Mouse (Mus musculus): Measurements from ENCODE around the gene Anxa9. TPM values are rescaled to one million over a fixed set of nuclear protein-coding genes. Genes with fewer than 3 reads are reported as not detected.

Anxa9 gene
- polyA plus RNA-seq, 1 experiment from 2014 or later: 0.24 TPM

DNA sequence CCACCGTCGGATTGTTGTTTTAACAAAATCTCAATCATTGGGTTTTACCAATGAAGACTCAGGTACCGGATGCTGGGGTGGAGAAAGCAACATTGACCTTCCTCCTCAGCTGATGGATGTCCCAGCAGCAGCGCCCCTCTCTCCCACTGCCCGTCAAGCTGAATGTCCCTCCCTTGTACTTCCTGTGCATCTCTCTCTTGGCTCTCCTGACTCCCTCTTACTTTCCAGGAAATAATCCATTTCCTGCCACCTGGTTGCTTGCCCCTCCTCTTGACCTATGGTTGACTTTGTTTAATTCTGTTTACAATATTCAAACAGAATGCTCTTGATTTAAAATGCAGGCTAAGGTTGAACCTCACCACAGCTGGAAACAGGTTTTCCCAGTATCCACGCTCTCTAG lies 16.8 kb downstream of the Anxa9 start:
- ATAC-seq (ENCODE audit: low FRiP score) (no peak), DNase-seq (ENCODE audit: low spot score) (no peak)
- 79% methylated on average over 6 of the region's 6 CpGs for WGBS
- Histone ChIP-seq H3K27ac (no peak overlapping the region), H3K36me3 (replicated peaks; ENCODE audit: control insufficient read depth, insufficient read depth) (peaks cover 54% of the 10 kb centered on the region), H3K4me2 (replicated peaks) (no peak overlapping the region), H3K4me1 (replicated peaks; ENCODE audit: control insufficient read depth, insufficient read depth, low read length) (peaks cover 2% of the 10 kb centered on the region; the same call in 1 of the 2 replicates), H3K27me3 (ENCODE audit: control insufficient read depth, insufficient read depth, low read length) (no peaks in the 10 kb centered on the region), H3K9me3 (ENCODE audit: control insufficient read depth, low read length) (no peaks in the 10 kb centered on the region), H3K4me3 (replicated peaks; ENCODE audit: low read length) (no peak overlapping the region), H3K9ac (no peak overlapping the region)

DNA sequence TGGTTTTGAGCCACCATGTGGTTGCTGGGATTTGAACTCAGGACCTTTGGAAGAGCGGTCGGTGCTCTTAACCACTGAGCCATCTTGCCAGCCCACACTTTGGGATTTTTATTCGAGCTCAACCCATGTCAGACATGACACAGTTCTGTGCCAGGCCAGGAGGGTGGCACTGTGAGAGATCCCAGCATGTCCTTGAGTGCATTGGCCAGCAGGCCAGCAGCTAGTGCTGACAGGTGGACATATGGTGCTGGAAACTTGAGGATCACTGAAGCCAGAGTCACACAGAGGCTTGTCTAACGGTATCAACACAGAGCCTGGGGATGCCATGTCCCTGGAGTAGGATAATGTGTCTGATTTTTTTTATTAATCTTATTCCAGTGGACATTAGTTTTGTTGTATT lies 17.6 kb downstream of the Anxa9 start:
- H3K27ac ChIP-seq: no peak overlapping the region
- no peak overlapping the region for H3K9ac ChIP-seq
- H3K4me1 ChIP-seq (replicated peaks; ENCODE audit: control insufficient read depth, insufficient read depth, low read length): peaks cover 9% of the 10 kb centered on the region
- no peak overlapping the region for H3K4me2 ChIP-seq (replicated peaks)
- H3K9me3 ChIP-seq (ENCODE audit: control insufficient read depth, low read length): no peaks in the 10 kb centered on the region
- H3K36me3 ChIP-seq (replicated peaks; ENCODE audit: control insufficient read depth, insufficient read depth): peaks cover 47% of the 10 kb centered on the region
- 89% methylated on average over 4 of the region's 4 CpGs for WGBS
- ATAC-seq (ENCODE audit: low FRiP score) (no peak), DNase-seq (ENCODE audit: low spot score) (no peak)
- no peaks in the 10 kb centered on the region for H3K27me3 ChIP-seq (ENCODE audit: control insufficient read depth, insufficient read depth, low read length)
- no peak overlapping the region for H3K4me3 ChIP-seq (replicated peaks; ENCODE audit: low read length)

DNA sequence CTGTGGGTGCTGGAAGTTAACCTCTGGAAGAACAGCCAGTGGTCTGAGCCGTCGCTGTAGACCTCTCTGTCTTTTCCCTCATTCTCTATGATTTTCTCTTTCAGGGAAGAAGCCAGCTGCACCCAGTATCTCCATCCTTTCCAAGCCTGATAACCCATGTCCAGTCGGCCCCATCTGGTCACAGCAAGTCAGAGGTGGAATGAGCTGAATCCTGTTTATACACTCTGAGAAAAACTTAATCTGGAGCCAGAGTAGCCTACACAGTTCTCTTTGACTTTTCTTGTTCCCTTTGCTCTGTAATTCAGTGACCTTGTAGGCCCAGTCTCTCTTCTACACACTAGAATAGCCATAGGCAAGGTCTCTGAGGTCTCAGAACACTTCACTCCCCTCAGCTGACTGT lies 19.4 kb downstream of the Anxa9 start:
- 91% methylated on average over 3 of the region's 3 CpGs for WGBS
- no peak overlapping the region for H3K27ac ChIP-seq
- no peak for DNase-seq (ENCODE audit: low spot score)
- no peak for ATAC-seq (ENCODE audit: low FRiP score)
- no peak overlapping the region for H3K4me2 ChIP-seq (replicated peaks)
- H3K36me3 ChIP-seq (replicated peaks; ENCODE audit: control insufficient read depth, insufficient read depth): peaks cover 28% of the 10 kb centered on the region
- H3K4me1 ChIP-seq (replicated peaks; ENCODE audit: control insufficient read depth, insufficient read depth, low read length): peaks cover 18% of the 10 kb centered on the region
- H3K9ac ChIP-seq: no peak overlapping the region
- no peaks in the 10 kb centered on the region for H3K9me3 ChIP-seq (ENCODE audit: control insufficient read depth, low read length)
- H3K27me3 ChIP-seq (ENCODE audit: control insufficient read depth, insufficient read depth, low read length): no peaks in the 10 kb centered on the region
- no peak overlapping the region for H3K4me3 ChIP-seq (replicated peaks; ENCODE audit: low read length)

GRCm38 (mm10) chr3:95286510-95286909 lies 20.5 kb downstream of the Anxa9 start:
- Histone ChIP-seq H3K27ac (no peak overlapping the region), H3K4me1 (replicated peaks; ENCODE audit: control insufficient read depth, insufficient read depth, low read length) (peaks cover 24% of the 10 kb centered on the region), H3K9ac (no peak overlapping the region), H3K36me3 (replicated peaks; ENCODE audit: control insufficient read depth, insufficient read depth) (peaks cover 20% of the 10 kb centered on the region), H3K27me3 (ENCODE audit: control insufficient read depth, insufficient read depth, low read length) (no peaks in the 10 kb centered on the region), H3K4me2 (replicated peaks) (no peak overlapping the region), H3K9me3 (ENCODE audit: control insufficient read depth, low read length) (no peaks in the 10 kb centered on the region), H3K4me3 (replicated peaks; ENCODE audit: low read length) (no peak overlapping the region)
- ATAC-seq (ENCODE audit: low FRiP score): no peak
- no peak for DNase-seq (ENCODE audit: low spot score)
- WGBS: 89% methylated on average over 7 of the region's 7 CpGs

GRCm38 (mm10) chr3:95286011-95286410 lies 21.0 kb downstream of the Anxa9 start:
- H3K4me3 ChIP-seq (replicated peaks; ENCODE audit: low read length): no peak overlapping the region
- DNase-seq (ENCODE audit: low spot score) (no peak), ATAC-seq (ENCODE audit: low FRiP score) (no peak)
- peaks cover 25% of the 10 kb centered on the region for H3K4me1 ChIP-seq (replicated peaks; ENCODE audit: control insufficient read depth, insufficient read depth, low read length)
- no peaks in the 10 kb centered on the region for H3K27me3 ChIP-seq (ENCODE audit: control insufficient read depth, insufficient read depth, low read length)
- no peak overlapping the region for H3K4me2 ChIP-seq (replicated peaks)
- H3K9me3 ChIP-seq (ENCODE audit: control insufficient read depth, low read length): no peaks in the 10 kb centered on the region
- peaks cover 20% of the 10 kb centered on the region for H3K36me3 ChIP-seq (replicated peaks; ENCODE audit: control insufficient read depth, insufficient read depth)
- WGBS: 72% methylated on average over 5 of the region's 5 CpGs
- no peak overlapping the region for H3K9ac ChIP-seq
- H3K27ac ChIP-seq: no peak overlapping the region

- Histone ChIP-seq H3K27me3 (ENCODE audit: control insufficient read depth, insufficient read depth, low read length) (no peaks in the 10 kb centered on the region), H3K27ac (no peak overlapping the region), H3K9me3 (ENCODE audit: control insufficient read depth, low read length) (no peaks in the 10 kb centered on the region), H3K9ac (no peak overlapping the region), H3K4me3 (replicated peaks; ENCODE audit: low read length) (no peak overlapping the region), H3K36me3 (replicated peaks; ENCODE audit: control insufficient read depth, insufficient read depth) (peaks cover 20% of the 10 kb centered on the region), H3K4me1 (replicated peaks; ENCODE audit: control insufficient read depth, insufficient read depth, low read length) (peaks cover 31% of the 10 kb centered on the region), H3K4me2 (replicated peaks) (no peak overlapping the region)
- ATAC-seq (ENCODE audit: low FRiP score): no peak
- DNase-seq (ENCODE audit: low spot score): no peak
- 94% methylated on average over 5 of the region's 5 CpGs for WGBS
Observed at GRCm38 (mm10) chr3:95285390-95285789, 21.6 kb downstream of the Anxa9 start.

DNA sequence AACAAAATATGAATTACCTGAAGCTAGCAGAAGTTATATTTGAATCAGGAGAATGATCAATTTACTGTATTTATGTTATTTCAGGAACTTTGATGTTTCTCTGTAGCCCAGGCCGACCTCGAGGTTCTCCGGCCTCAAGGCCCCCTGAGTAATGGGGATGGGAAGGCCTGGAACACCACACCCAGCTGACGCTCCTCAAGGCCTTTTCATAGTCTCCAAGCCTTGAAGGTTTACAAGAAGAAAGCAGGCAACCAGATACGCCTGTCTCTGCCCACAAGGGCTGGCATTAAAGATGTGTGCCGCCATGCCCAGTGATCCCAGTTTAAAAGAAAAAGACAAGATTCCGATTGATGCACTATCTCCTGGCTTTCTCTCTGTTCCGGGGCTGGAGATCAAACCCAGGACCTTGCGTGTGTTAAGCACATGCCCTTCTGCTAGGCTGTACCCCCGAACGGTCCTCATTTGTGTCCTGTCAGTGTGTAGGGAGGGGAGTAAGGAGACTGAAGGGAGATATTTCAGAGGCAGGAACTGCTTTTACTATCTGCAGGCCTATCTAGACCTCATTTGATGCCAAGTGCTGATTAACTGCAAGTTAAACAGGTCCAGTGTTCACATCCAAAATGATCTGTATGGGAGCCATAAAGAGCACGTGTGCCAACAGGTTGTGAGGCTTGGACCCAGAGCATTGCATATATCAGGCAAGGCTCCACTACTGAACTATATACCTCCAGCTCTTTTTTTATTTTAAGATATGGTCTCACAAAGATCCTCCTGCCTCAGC lies 22.3 kb downstream of the Anxa9 start:
- Histone ChIP-seq H3K4me3 (replicated peaks; ENCODE audit: low read length) (peak overlapping the region; percentile 72), H3K9me3 (ENCODE audit: control insufficient read depth, low read length) (no peaks in the 10 kb centered on the region), H3K4me2 (replicated peaks) (peak overlapping the region; percentile 80), H3K27ac (no peak overlapping the region), H3K27me3 (ENCODE audit: control insufficient read depth, insufficient read depth, low read length) (no peaks in the 10 kb centered on the region), H3K9ac (peak overlapping the region; percentile 82), H3K36me3 (replicated peaks; ENCODE audit: control insufficient read depth, insufficient read depth) (peaks cover 20% of the 10 kb centered on the region), H3K4me1 (replicated peaks; ENCODE audit: control insufficient read depth, insufficient read depth, low read length) (peaks cover 31% of the 10 kb centered on the region)
- WGBS: 90% methylated on average over 12 of the region's 12 CpGs
- no peak for DNase-seq (ENCODE audit: low spot score)
- no peak for ATAC-seq (ENCODE audit: low FRiP score)

DNA sequence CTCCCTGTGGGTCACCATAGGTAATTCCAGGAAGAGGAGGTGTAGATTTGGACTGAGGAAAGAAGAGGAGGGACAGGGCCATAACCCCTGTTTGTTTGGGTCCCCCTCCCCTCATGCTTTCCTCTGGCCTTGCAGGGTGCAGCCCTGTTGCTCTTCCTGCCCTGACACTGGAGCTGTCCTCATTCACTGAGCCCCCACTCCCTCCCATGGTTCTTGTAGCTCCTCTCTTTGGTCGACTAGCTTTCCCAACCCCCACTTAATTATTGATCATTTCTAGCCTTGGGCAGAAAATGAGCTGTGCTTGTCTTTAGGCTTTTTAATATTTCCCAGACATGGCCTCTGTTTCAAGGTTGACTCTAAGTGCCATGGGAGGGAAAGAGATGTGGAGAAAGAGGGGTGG lies 22.9 kb downstream of the Anxa9 start:
- peak overlapping the region; percentile 80 for H3K4me2 ChIP-seq (replicated peaks)
- peak overlapping the region; percentile 82 for H3K9ac ChIP-seq
- no peaks in the 10 kb centered on the region for H3K27me3 ChIP-seq (ENCODE audit: control insufficient read depth, insufficient read depth, low read length)
- 22% methylated on average over 1 of the region's 1 CpGs for WGBS
- DNase-seq (ENCODE audit: low spot score) (no peak), ATAC-seq (ENCODE audit: low FRiP score) (no peak)
- H3K4me1 ChIP-seq (replicated peaks; ENCODE audit: control insufficient read depth, insufficient read depth, low read length): peaks cover 31% of the 10 kb centered on the region
- peak overlapping the region; percentile 72 for H3K4me3 ChIP-seq (replicated peaks; ENCODE audit: low read length)
- H3K36me3 ChIP-seq (replicated peaks; ENCODE audit: control insufficient read depth, insufficient read depth): peaks cover 14% of the 10 kb centered on the region
- H3K9me3 ChIP-seq (ENCODE audit: control insufficient read depth, low read length): no peaks in the 10 kb centered on the region
- H3K27ac ChIP-seq: no peak overlapping the region

GRCm38 (mm10) chr3:95283589-95283941 lies 23.4 kb downstream of the Anxa9 start:
- H3K27me3 ChIP-seq (ENCODE audit: control insufficient read depth, insufficient read depth, low read length): no peaks in the 10 kb centered on the region
- WGBS: 3% methylated on average over 7 of the region's 7 CpGs
- H3K9ac ChIP-seq: peak overlapping the region; percentile 82
- peaks cover 11% of the 10 kb centered on the region for H3K36me3 ChIP-seq (replicated peaks; ENCODE audit: control insufficient read depth, insufficient read depth)
- peak overlapping the region; percentile 80 for H3K4me2 ChIP-seq (replicated peaks)
- H3K4me3 ChIP-seq (replicated peaks; ENCODE audit: low read length): peak overlapping the region; percentile 72
- H3K4me1 ChIP-seq (replicated peaks; ENCODE audit: control insufficient read depth, insufficient read depth, low read length): peaks cover 31% of the 10 kb centered on the region
- DNase-seq (ENCODE audit: low spot score): no peak
- no peak for ATAC-seq (ENCODE audit: low FRiP score)
- no peaks in the 10 kb centered on the region for H3K9me3 ChIP-seq (ENCODE audit: control insufficient read depth, low read length)
- H3K27ac ChIP-seq: peak overlapping the region; percentile 88
